Comparison of ENCODE assay signal across 17 mouse cellular contexts in genomic region chr2:34566146-34566545, GRCm38 (mm10).
DNase-seq lines count a peak whose midpoint lies in the region; ATAC-seq and TF ChIP-seq lines count a peak whose summit lies in the region.
"Had no signal": no experiment of that assay in that cellular context is flagged by ENCODE, and none has a peak within 500 bp of the region (broad histone marks: within the 10 kb centered on the region; RNA-seq: fewer than 3 reads in every experiment).

No protein-coding gene starts in this region.

- H3K9ac ChIP-seq in kidney, embryonic 15.5 days: no peak overlapping the region
- H3K9ac ChIP-seq in midbrain, postnatal 0 days (replicated peaks; ENCODE audit: low read length, poor library complexity, severe bottlenecking): no peak overlapping the region
- no peak overlapping the region for H3K9ac ChIP-seq in midbrain, embryonic 11.5 days (ENCODE audit: low read length)
- H3K9ac ChIP-seq: hindbrain, embryonic 14.5 days; liver, postnatal 0 days had no signal

- H3K4me1 ChIP-seq in kidney, adult 2 months (ENCODE audit: control insufficient read depth, insufficient read depth, low read length): peaks cover 23% of the 10 kb centered on the region
- peaks cover 23% of the 10 kb centered on the region for H3K4me1 ChIP-seq in kidney, embryonic 15.5 days
- H3K4me1 ChIP-seq in midbrain, postnatal 0 days (ENCODE audit: insufficient read depth, low read length): peaks cover 7% of the 10 kb centered on the region; the same call in 1 of the 2 replicates
- peaks cover 15% of the 10 kb centered on the region for H3K4me1 ChIP-seq in midbrain, embryonic 11.5 days (ENCODE audit: control insufficient read depth, insufficient read depth, low read length)

- H3K27ac ChIP-seq in kidney, adult 2 months (ENCODE audit: insufficient read depth, low read depth, low read length): peak overlapping the region; percentile 58
- no peak overlapping the region for H3K27ac ChIP-seq in kidney, embryonic 15.5 days
- no peak overlapping the region for H3K27ac ChIP-seq in midbrain, postnatal 0 days (ENCODE audit: low read depth, low read length)
- no peak overlapping the region for H3K27ac ChIP-seq in midbrain, embryonic 11.5 days (ENCODE audit: low read depth, low read length)
- H3K27ac ChIP-seq: hindbrain, embryonic 14.5 days had no signal

- no peak for TF ChIP-seq CTCF in kidney, adult 2 months (conservative IDR thresholded peaks at IDR 0.05; ENCODE audit: insufficient read depth, insufficient read length, low read depth, low read length)
- TF ChIP-seq CTCF in midbrain, postnatal 0 days (IDR thresholded peaks at IDR 0.05): no peak

- ATAC-seq in kidney, embryonic 15.5 days (replicated peaks; ENCODE audit: low FRiP score): no peak
- ATAC-seq in midbrain, postnatal 0 days (ENCODE audit: low FRiP score): no peak
- no peak for ATAC-seq in midbrain, embryonic 11.5 days (ENCODE audit: low FRiP score)
- ATAC-seq: liver, postnatal 0 days had no signal

- no peak overlapping the region for H3K4me3 ChIP-seq in kidney, adult 2 months (ENCODE audit: insufficient read depth, low read depth, low read length)
- H3K4me3 ChIP-seq in kidney, embryonic 15.5 days (replicated peaks): no peak overlapping the region
- no peak overlapping the region for H3K4me3 ChIP-seq in midbrain, postnatal 0 days (ENCODE audit: low read depth, low read length)
- no peak overlapping the region for H3K4me3 ChIP-seq in midbrain, embryonic 11.5 days (ENCODE audit: low read depth, low read length)
- H3K4me3 ChIP-seq: myocyte had no signal

- WGBS in kidney, adult 2 months: 23% methylated on average over 4 of the region's 4 CpGs
- WGBS in kidney, embryonic 15.5 days: 74% methylated on average over 4 of the region's 4 CpGs
- WGBS in midbrain, postnatal 0 days: 66% methylated on average over 4 of the region's 4 CpGs
- 85% methylated on average over 4 of the region's 4 CpGs for WGBS in midbrain, embryonic 11.5 days

- TF ChIP-seq POLR2A in kidney, adult 2 months (IDR thresholded peaks at IDR 0.05; ENCODE audit: low read depth, low read length): no peak

- DNase-seq in kidney, adult 2 months: peak; percentile 82
- DNase-seq in adrenal gland, adult 18-20 months (ENCODE audit: low spot score in 2 of 2): peak; percentile 63 to 74
- DNase-seq in adrenal gland, postnatal 36 days: peak; percentile 86 to 88
- DNase-seq in kidney, postnatal 4 days: peak; percentile 48 to 60
- DNase-seq in midbrain, postnatal 0 days (ENCODE audit: low spot score): no peak
- no peak for DNase-seq in midbrain, embryonic 11.5 days (ENCODE audit: low spot score, missing footprints)
- DNase-seq: gastrocnemius, postnatal 14 days; heart, adult 18-20 months; heart, postnatal 36 days; liver; liver, postnatal 0 days; lung, postnatal 10 days; midbrain, embryonic 14.5 days had no signal

- no peaks in the 10 kb centered on the region for H3K9me3 ChIP-seq in kidney, embryonic 15.5 days (replicated peaks)
- H3K9me3 ChIP-seq in midbrain, postnatal 0 days (ENCODE audit: low read length): no peaks in the 10 kb centered on the region
- no peaks in the 10 kb centered on the region for H3K9me3 ChIP-seq in midbrain, embryonic 11.5 days (ENCODE audit: control insufficient read depth, low read length)

- no peaks in the 10 kb centered on the region for H3K36me3 ChIP-seq in kidney, adult 2 months (ENCODE audit: control insufficient read depth, insufficient read depth, low read length)
- 0 out of 2 replicates have a peak, but pooled peaks cover 3% of the 10 kb centered on the region for H3K36me3 ChIP-seq in kidney, embryonic 15.5 days
- no peaks in the 10 kb centered on the region for H3K36me3 ChIP-seq in midbrain, postnatal 0 days (ENCODE audit: insufficient read depth, low read length)
- H3K36me3 ChIP-seq in midbrain, embryonic 11.5 days (ENCODE audit: control insufficient read depth, insufficient read depth, low read length): no peaks in the 10 kb centered on the region

- no peaks in the 10 kb centered on the region for H3K27me3 ChIP-seq in kidney, adult 2 months (replicated peaks; ENCODE audit: control insufficient read depth, insufficient read depth, low read length)
- H3K27me3 ChIP-seq in kidney, embryonic 15.5 days: no peaks in the 10 kb centered on the region
- H3K27me3 ChIP-seq in midbrain, postnatal 0 days (ENCODE audit: insufficient read depth, low read length): no peaks in the 10 kb centered on the region
- H3K27me3 ChIP-seq in midbrain, embryonic 11.5 days (ENCODE audit: control insufficient read depth, insufficient read depth, low read length): no peaks in the 10 kb centered on the region
- H3K27me3 ChIP-seq: CH12.LX had no signal

- no peak overlapping the region for H3K4me2 ChIP-seq in kidney, embryonic 15.5 days
- H3K4me2 ChIP-seq in midbrain, postnatal 0 days (ENCODE audit: low read depth, low read length, poor library complexity, severe bottlenecking): no peak overlapping the region
- H3K4me2 ChIP-seq in midbrain, embryonic 11.5 days: no peak overlapping the region
- H3K4me2 ChIP-seq: hindbrain, embryonic 14.5 days had no signal

Comparison
In these comparisons a context has a peak if more than half of its experiments do, and no peak if none do; other contexts are left out.
1. DNase-seq: peak in kidney, adult 2 months (single experiment), adrenal gland, adult 18-20 months (2 of 2), adrenal gland, postnatal 36 days (2 of 2) and kidney, postnatal 4 days (2 of 2); none in midbrain, postnatal 0 days (single experiment) and midbrain, embryonic 11.5 days (single experiment).